Mouse (Mus musculus): Measurements from ENCODE around the gene Gm14409.
"Not testable (repeated sequence)": the region's sequence is repeated elsewhere in the genome, so short reads cannot be mapped to it uniquely, and the experiment has no call there.

Gene Gm14409

GRCm38 (mm10) chr2:177266936-177267335, at the start of gene Gm14409:
Gene Gm14409, minus strand, starts transcription at chr2:177267036.
- not testable (repeated sequence) for DNase-seq (ENCODE audit: extremely low spot score, low spot score)

- DNase-seq (ENCODE audit: extremely low spot score, low spot score), result not testable (repeated sequence)
These were observed 42.8 kb upstream of the Gm14409 start for GRCm38 (mm10) chr2:177309627-177310026.

- not testable (repeated sequence) for DNase-seq (ENCODE audit: extremely low spot score, low spot score)
These were observed 38.1 kb upstream of the Gm14409 start for GRCm38 (mm10) chr2:177304980-177305379.

- not testable (repeated sequence) for DNase-seq (ENCODE audit: extremely low spot score, low spot score)
These were observed 16.9 kb upstream of the Gm14409 start for GRCm38 (mm10) chr2:177283701-177284100.

GRCm38 (mm10) chr2:177277754-177278153, 10.9 kb upstream of the Gm14409 start:
- DNase-seq (ENCODE audit: extremely low spot score, low spot score), result not testable (repeated sequence)

- DNase-seq (ENCODE audit: extremely low spot score, low spot score), result not testable (repeated sequence)
These were observed 5.4 kb upstream of the Gm14409 start for GRCm38 (mm10) chr2:177272237-177272636.

GRCm38 (mm10) chr2:177247449-177247848, 19.4 kb downstream of the Gm14409 start:
- DNase-seq (ENCODE audit: extremely low spot score, low spot score), result not testable (repeated sequence)

GRCm38 (mm10) chr2:177230461-177230860, 36.4 kb downstream of the Gm14409 start:
- DNase-seq (ENCODE audit: extremely low spot score, low spot score), result not testable (repeated sequence)
